Mouse (Mus musculus): ENCODE measurements around the gene Hip1r.
A peak's percentile ranks its signal among the peaks of the same experiment; 100 is the strongest.

The Hip1r gene

GRCm38 (mm10) chr5:123973299-123974178 is at the start of gene Hip1r:
TSS of gene Hip1r (plus strand) at chr5:123973628.
- DNase-seq (ENCODE audit: low read depth), result peak; percentile 48

DNA sequence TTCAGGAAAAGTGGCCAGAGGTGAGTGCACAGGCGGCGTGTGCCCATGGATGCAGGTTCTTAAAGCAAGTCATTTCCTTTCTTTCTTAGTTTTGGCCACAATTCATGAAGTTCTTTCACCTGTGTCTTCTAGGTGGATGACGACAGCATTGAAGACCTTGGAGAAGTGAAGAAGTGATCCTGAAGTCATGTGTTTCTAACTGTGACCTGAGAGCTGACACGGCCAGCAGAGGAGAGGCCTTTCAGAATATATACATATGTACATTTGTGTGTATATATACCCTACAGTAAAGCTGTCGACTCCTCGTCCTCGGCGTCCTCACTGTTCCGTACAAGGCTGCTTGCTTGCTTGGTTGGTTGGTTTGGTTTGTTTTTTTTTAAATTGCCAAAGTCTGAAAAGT is 46.3 kb upstream of the Hip1r start, which contains the start of gene Gm43518:
TSS of gene Gm43518 (plus strand) at position 301 of the 400 bp plus-strand sequence.
- no peak for DNase-seq (ENCODE audit: low read depth)

- peak; percentile 97 for DNase-seq (ENCODE audit: low read depth)
Measured at GRCm38 (mm10) chr5:123930508-123930989, 42.9 kb upstream of the Hip1r start, which contains the start of gene Ccdc62. TSS of gene Ccdc62 (plus strand) at chr5:123930679.

- DNase-seq (ENCODE audit: low read depth), result no peak
Measured at GRCm38 (mm10) chr5:123931131-123931530, 42.3 kb upstream of the Hip1r start.

- no peak for DNase-seq (ENCODE audit: low read depth)
Measured at GRCm38 (mm10) chr5:123932927-123933326, 40.5 kb upstream of the Hip1r start.

GRCm38 (mm10) chr5:123933556-123933955 is 39.9 kb upstream of the Hip1r start:
- no peak for DNase-seq (ENCODE audit: low read depth)

- DNase-seq (ENCODE audit: low read depth), result peak; percentile 53
Measured at GRCm38 (mm10) chr5:123933957-123934591, 39.4 kb upstream of the Hip1r start.

GRCm38 (mm10) chr5:123935931-123936330 is 37.5 kb upstream of the Hip1r start:
- DNase-seq (ENCODE audit: low read depth), result no peak

DNA sequence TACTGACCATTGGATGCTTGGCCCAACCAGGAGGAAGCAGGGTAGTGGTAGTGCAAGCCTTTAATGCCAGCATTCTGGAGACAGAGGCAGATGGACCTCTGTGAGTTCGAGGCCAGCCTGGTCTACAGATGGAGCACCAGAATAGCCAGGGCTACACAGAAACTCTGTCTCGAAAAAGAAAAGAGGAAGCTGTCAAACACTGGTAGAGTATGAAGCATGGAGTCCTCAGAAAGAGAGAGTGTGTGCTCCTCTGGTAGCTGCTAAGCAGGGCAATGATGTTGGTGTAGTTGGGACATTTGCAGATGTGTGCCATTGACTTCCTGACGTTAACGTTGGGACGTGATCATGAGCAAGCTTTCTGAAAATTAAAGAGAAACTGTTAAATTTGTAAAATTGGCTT is 34.9 kb upstream of the Hip1r start:
- no peak for DNase-seq (ENCODE audit: low read depth)

DNA sequence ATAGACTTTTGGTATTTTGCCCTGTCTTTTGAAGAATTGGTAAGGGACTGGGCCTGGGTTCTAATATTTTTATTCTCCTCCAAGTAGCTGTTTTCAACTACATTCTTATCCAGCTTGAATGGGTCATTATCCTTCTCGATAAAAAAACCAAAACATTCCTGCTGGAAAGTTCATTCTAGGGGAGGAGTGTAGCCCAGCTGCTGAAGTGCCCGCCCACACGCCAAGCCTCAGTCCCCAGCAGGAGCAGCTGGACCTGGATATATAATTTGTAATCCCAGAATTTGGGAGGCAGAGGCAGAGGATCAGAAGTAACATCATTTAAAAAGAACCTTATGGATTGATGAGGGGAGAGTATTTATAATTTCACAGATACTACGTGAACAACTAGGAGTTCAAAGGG is 26.9 kb upstream of the Hip1r start:
- DNase-seq (ENCODE audit: low read depth), result no peak

- peak; percentile 82 for DNase-seq (ENCODE audit: low read depth)
Measured at GRCm38 (mm10) chr5:123947041-123947761, 26.2 kb upstream of the Hip1r start.

GRCm38 (mm10) chr5:123952365-123953045 is 20.9 kb upstream of the Hip1r start:
- DNase-seq (ENCODE audit: low read depth), result no peak

DNA sequence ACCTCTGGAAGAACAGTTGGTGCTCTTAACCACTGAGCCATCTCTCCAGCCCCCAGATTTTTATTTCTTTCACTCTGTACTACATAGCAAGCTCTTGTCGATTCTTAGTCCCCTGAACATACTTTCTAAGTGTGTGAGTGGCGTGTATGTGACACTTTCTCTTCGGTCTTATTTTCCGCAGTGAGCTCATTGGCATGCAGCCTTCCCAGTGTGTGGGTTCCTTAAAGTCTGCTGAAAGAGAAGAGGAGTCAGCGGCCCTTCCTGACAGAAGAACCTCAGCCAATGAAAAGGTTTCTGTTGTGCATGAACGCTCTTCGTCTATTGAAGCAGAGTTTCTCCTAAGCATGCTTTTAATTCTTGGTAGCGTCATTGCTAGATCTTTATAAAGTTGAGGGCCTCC is 16.2 kb upstream of the Hip1r start:
- no peak for DNase-seq (ENCODE audit: low read depth)

DNA sequence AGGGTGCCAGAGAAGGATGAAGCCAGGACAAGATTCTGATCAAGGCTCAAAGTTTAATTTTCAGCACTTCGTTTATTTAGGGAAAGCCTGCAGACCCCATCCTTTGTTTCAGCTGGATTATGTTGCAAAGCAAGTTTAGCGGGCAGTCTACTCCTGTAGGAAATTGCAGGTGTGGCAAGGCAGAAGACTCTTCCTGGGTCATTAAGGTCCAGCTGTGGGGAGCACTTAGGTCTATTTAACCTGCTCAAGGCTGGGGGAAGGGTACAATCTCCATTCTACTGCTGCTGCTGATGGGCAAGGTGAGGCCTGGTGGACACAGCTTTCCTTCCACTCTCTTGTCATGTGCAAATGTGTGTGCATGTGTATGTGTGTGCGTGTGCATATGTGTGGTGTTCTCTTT is 14.4 kb upstream of the Hip1r start:
- DNase-seq (ENCODE audit: low read depth), result no peak

GRCm38 (mm10) chr5:123960129-123960528 is 13.3 kb upstream of the Hip1r start:
- DNase-seq (ENCODE audit: low read depth), result no peak

GRCm38 (mm10) chr5:123961046-123961445 is 12.4 kb upstream of the Hip1r start:
- no peak for DNase-seq (ENCODE audit: low read depth)

- DNase-seq (ENCODE audit: low read depth), result no peak
Measured at GRCm38 (mm10) chr5:123964208-123964607, 9.2 kb upstream of the Hip1r start.

DNA sequence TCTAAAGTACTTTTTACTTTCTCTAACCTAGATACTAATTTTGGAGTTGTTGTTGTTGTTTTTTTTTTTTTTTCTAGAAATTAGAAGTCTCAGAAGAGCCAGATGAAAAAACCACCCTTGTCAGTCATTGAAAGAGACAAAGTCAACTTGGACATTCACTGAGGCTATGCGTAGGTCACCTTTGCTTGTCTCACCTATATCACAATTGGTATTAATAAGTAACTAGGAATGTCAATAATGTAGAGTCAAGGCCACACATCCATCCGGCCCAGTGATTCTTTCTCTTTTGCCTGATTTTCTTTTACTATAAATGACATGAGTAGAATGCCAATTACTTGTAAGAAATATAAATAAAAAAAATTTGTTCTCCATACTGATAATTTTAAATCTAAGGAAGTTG is 6.7 kb upstream of the Hip1r start:
- DNase-seq (ENCODE audit: low read depth), result no peak

GRCm38 (mm10) chr5:123968468-123968867 is 5.0 kb upstream of the Hip1r start:
- no peak for DNase-seq (ENCODE audit: low read depth)

DNA sequence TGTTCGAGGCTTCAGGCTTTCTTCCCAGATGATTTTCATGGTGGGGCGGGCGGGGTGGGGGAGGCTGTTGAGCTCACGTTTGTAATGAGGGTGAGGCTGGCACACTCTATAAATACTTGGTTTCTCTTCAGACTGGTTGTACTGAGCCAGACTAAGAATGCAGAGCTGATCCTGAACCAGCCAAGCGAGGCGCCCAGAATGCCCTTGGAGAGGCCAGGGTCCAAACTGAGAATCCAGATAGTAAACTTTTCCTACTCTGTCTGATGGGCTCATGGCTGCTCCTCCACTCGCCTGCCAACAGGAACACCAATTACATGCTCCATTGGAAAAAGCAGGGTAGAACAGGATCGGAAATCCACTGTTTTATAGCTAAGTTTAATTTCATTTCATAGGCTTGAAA is 4.2 kb upstream of the Hip1r start:
- DNase-seq (ENCODE audit: low read depth), result no peak

- DNase-seq (ENCODE audit: low read depth), result no peak
Measured at GRCm38 (mm10) chr5:123970576-123970975, 2.9 kb upstream of the Hip1r start.

DNA sequence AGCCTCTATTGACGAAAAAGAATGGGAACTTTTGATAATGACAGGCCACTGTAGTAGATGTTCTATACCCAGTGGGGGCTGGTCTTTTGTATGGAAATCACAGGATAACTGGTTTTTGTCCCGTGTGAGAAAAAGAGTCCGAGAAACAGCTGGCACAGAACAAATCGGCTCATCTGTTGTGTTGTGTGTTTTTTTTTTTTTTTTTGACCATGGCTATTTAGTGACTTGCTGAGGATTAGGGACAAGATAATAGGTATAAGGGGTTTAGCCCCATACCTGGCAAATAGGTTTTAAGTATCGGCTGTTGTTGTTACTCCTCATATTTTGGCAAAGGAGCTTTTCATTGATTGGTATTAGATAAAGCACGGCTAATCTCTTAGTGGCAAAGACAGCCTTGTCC is 975 bp upstream of the Hip1r start:
- DNase-seq (ENCODE audit: low read depth), result no peak

Data from 416B (cell line).